Mouse (Mus musculus) stomach, postnatal 0 days (tissue): Measurements from ENCODE around the gene Tbc1d21. TPM values are rescaled to one million over a fixed set of nuclear protein-coding genes. Genes with fewer than 3 reads are reported as not detected.

ENCODE experiments used
- ATAC-seq: fragments of 200-750 bp; cut with Nextera tagmentation; 2 replicates; pipeline ENCODE4 v1.8.0; 2017; ENCODE audit not compliant: low FRiP score, low TSS enrichment
- DNase-seq: peaks from one replicate; pipeline ENCODE4 v3.0.0-alpha.2; 2016; ENCODE audit warnings: low spot score
- H3K27ac ChIP-seq: fragments of 300-500 bp; sonication (generic); replicated peaks from 2 replicates; pipeline ENCODE4 v1.5.1; 2014; ENCODE audit warnings: mild to moderate bottlenecking, control low read depth
- H3K27me3 ChIP-seq: fragments of 300-500 bp; sonication (generic); 2 replicates; pipeline ENCODE4 v1.6.1; 2014; ENCODE audit warnings: low read length; ENCODE audit not compliant: control insufficient read depth, insufficient read depth
- H3K36me3 ChIP-seq: fragments of 300-500 bp; sonication (generic); 2 replicates; pipeline ENCODE4 v1.6.1; 2014; ENCODE audit warnings: low read length, mixed read lengths; ENCODE audit not compliant: control insufficient read depth, insufficient read depth
- H3K4me1 ChIP-seq: fragments of 300-500 bp; sonication (generic); replicated peaks from 2 replicates; pipeline ENCODE4 v1.6.1; 2014; ENCODE audit warnings: antibody characterized with exemption; ENCODE audit not compliant: control insufficient read depth, insufficient read depth
- H3K4me2 ChIP-seq: fragments of 300-500 bp; sonication (generic); replicated peaks from 2 replicates; pipeline ENCODE4 v1.6.1; 2014; ENCODE audit warnings: low read depth, mild to moderate bottlenecking, control low read depth, moderate library complexity
- H3K4me3 ChIP-seq: fragments of 300-500 bp; sonication (generic); 2 replicates; pipeline ENCODE4 v1.5.1; 2014; ENCODE audit warnings: low read depth, low read length, control low read depth
- H3K9ac ChIP-seq: fragments of 300-500 bp; sonication (generic); 2 replicates; pipeline ENCODE4 v1.6.1; 2014; ENCODE audit warnings: mild to moderate bottlenecking, low read length, control low read depth, mixed read lengths
- H3K9me3 ChIP-seq: fragments of 300-500 bp; sonication (generic); 2 replicates; pipeline ENCODE4 v1.6.1; 2016; ENCODE audit warnings: low read length; ENCODE audit not compliant: control insufficient read depth
- CTCF ChIP-seq: IDR thresholded peaks from 2 replicates; pipeline ENCODE4 v1.5.1; 2016; ENCODE audit warnings: antibody characterized with exemption, low read depth, mild to moderate bottlenecking, moderate library complexity
- EP300 ChIP-seq: optimal IDR thresholded peaks from 2 replicates; pipeline ENCODE3; 2016; ENCODE audit warnings: antibody characterized with exemption
- WGBS: fragments of 180-500 bp; shearing (Covaris S2); extraction: QIAGEN DNeasy Blood & Tissue Kit; methylation state at CpG from one replicate; pipeline ENCODE4 v1.1.7; 2014; 5-methylcytosine and 5-hydroxymethylcytosine counted together
- polyA plus RNA-seq: library from polyadenylated mRNA; unstranded; fragments of >200 nt; fragmentation: Nextera tagmentation; extraction: Ambion mirVana; gene quantifications from 2 replicates; pipeline ENCODE4 v1.2.1, GENCODE M21; 2015

Gene Tbc1d21
- polyA plus RNA-seq, 1 experiment from 2014 or later: not detected

GRCm38 (mm10) chr9:58354701-58355100, 15.6 kb downstream of the Tbc1d21 start:
- H3K27me3 ChIP-seq: no peaks in the 10 kb centered on the region
- no peak overlapping the region for H3K27ac ChIP-seq
- no peaks in the 10 kb centered on the region for H3K36me3 ChIP-seq
- DNase-seq (no peak), ATAC-seq (no peak)
- H3K9me3 ChIP-seq: no peaks in the 10 kb centered on the region
- H3K4me1 ChIP-seq: no peaks in the 10 kb centered on the region
- TF ChIP-seq CTCF (no peak), EP300 (no peak)
- 77% methylated on average over 6 of the region's 6 CpGs for WGBS
- no peak overlapping the region for H3K4me3 ChIP-seq
- H3K4me2 ChIP-seq: no peak overlapping the region
- H3K9ac ChIP-seq: no peak overlapping the region

GRCm38 (mm10) chr9:58353224-58353623, 17.0 kb downstream of the Tbc1d21 start:
- H3K36me3 ChIP-seq: no peaks in the 10 kb centered on the region
- H3K9ac ChIP-seq: no peak overlapping the region
- 79% methylated on average over 6 of the region's 6 CpGs for WGBS
- H3K4me3 ChIP-seq: no peak overlapping the region
- no peak for DNase-seq
- H3K9me3 ChIP-seq: no peaks in the 10 kb centered on the region
- H3K27ac ChIP-seq: no peak overlapping the region
- H3K4me2 ChIP-seq: no peak overlapping the region
- no peak for ATAC-seq
- TF ChIP-seq CTCF (no peak), EP300 (no peak)
- H3K27me3 ChIP-seq: no peaks in the 10 kb centered on the region
- no peaks in the 10 kb centered on the region for H3K4me1 ChIP-seq

GRCm38 (mm10) chr9:58347795-58348194, 22.5 kb downstream of the Tbc1d21 start:
- Histone ChIP-seq H3K4me2 (no peak overlapping the region), H3K9ac (no peak overlapping the region), H3K4me3 (no peak overlapping the region), H3K27ac (no peak overlapping the region), H3K27me3 (no peaks in the 10 kb centered on the region), H3K4me1 (peaks cover 4% of the 10 kb centered on the region; the same call in 1 of the 2 replicates), H3K36me3 (no peaks in the 10 kb centered on the region), H3K9me3 (no peaks in the 10 kb centered on the region)
- WGBS: 84% methylated on average over 6 of the region's 6 CpGs
- TF ChIP-seq EP300: no peak
- no peak for TF ChIP-seq CTCF
- ATAC-seq (no peak), DNase-seq (no peak)

DNA sequence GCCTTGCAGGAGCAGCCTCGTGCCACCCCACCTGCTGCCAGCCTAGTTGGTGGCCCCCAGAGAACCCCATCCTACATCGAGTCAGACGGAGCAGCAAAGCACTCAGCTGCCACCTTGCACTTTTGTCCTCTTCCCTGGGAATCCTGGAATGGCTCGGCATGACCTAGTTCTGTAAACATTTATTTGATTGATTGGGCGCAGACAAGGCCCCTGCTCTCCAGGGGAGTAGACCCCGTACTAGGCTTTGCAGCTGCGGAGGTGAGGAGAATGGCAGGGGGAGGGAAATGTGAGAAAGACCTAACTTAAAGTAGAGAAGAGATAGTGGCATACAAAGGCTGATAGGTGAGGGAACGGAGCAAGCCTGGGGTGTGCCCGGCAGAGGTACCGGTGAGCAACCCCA, 23.8 kb downstream of the Tbc1d21 start:
- TF ChIP-seq EP300 (no peak), CTCF (no peak)
- no peak overlapping the region for H3K9ac ChIP-seq
- H3K27me3 ChIP-seq: no peaks in the 10 kb centered on the region
- no peak overlapping the region for H3K4me2 ChIP-seq
- no peaks in the 10 kb centered on the region for H3K9me3 ChIP-seq
- no peaks in the 10 kb centered on the region for H3K36me3 ChIP-seq
- no peak overlapping the region for H3K4me3 ChIP-seq
- H3K27ac ChIP-seq: no peak overlapping the region
- peaks cover 4% of the 10 kb centered on the region; the same call in 1 of the 2 replicates for H3K4me1 ChIP-seq
- ATAC-seq: no peak
- 10% methylated on average over 10 of the region's 10 CpGs for WGBS
- DNase-seq: peak; percentile 44

- Histone ChIP-seq H3K4me3 (no peak overlapping the region), H3K9ac (no peak overlapping the region), H3K27me3 (no peaks in the 10 kb centered on the region), H3K27ac (no peak overlapping the region), H3K4me1 (peaks cover 4% of the 10 kb centered on the region; the same call in 1 of the 2 replicates), H3K4me2 (no peak overlapping the region), H3K9me3 (no peaks in the 10 kb centered on the region), H3K36me3 (no peaks in the 10 kb centered on the region)
- WGBS: 57% methylated on average over 7 of the region's 7 CpGs
- DNase-seq: no peak
- no peak for TF ChIP-seq CTCF
- no peak for TF ChIP-seq EP300
- ATAC-seq: no peak
Measured at GRCm38 (mm10) chr9:58345963-58346362, 24.3 kb downstream of the Tbc1d21 start.

DNA sequence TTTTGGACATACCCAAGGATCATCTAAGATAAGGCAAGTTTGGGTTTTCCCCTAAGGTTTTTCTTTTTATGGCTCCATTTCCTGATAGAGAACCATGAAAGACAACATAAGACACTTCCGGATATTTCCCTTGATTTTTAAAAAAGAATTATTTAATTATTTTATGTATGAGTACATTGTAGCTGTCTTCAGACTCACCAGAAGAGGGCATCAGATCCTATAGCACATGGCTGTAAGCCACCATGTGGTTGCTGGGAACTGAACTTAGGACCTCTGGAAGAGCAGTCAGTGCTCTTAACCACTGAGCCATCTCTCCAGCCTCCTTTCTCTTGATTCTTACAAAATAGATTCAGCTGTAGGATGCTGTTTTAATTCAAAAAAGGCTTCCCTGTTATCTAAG, 28.5 kb downstream of the Tbc1d21 start:
- Histone ChIP-seq H3K4me2 (no peak overlapping the region), H3K4me1 (peaks cover 4% of the 10 kb centered on the region; the same call in 1 of the 2 replicates), H3K27me3 (no peaks in the 10 kb centered on the region), H3K4me3 (no peak overlapping the region), H3K36me3 (no peaks in the 10 kb centered on the region), H3K27ac (no peak overlapping the region), H3K9ac (no peak overlapping the region), H3K9me3 (no peaks in the 10 kb centered on the region)
- no peak for DNase-seq
- ATAC-seq: no peak
- WGBS: 79% methylated on average over 1 of the region's 1 CpGs
- TF ChIP-seq CTCF (peak; percentile 29), EP300 (no peak)
